8 mouse cellular contexts compared by ENCODE assay signal in genomic region chr2:174344003-174344655, GRCm38 (mm10). TPM values are rescaled to one million over a fixed set of nuclear protein-coding genes. Genes with fewer than 3 reads are reported as not detected.
DNase-seq lines count a peak whose midpoint lies in the region; ATAC-seq lines count a peak whose summit lies in the region.

No protein-coding gene starts in this region.

- H3K4me1 ChIP-seq in forebrain, embryonic 11.5 days (replicated peaks; ENCODE audit: control insufficient read depth, insufficient read depth, low read length), result peaks cover 9% of the 10 kb centered on the region; the same call in 1 of the 2 replicates
- peaks cover 29% of the 10 kb centered on the region for H3K4me1 ChIP-seq in forebrain, embryonic 10.5 days
- peaks cover 24% of the 10 kb centered on the region for H3K4me1 ChIP-seq in intestine, embryonic 15.5 days (replicated peaks)
- peaks cover 68% of the 10 kb centered on the region for H3K4me1 ChIP-seq in megakaryocyte, embryonic 14.5 days

- H3K27me3 ChIP-seq in forebrain, embryonic 11.5 days (ENCODE audit: control insufficient read depth, insufficient read depth, low read length), result no peaks in the 10 kb centered on the region
- no peaks in the 10 kb centered on the region for H3K27me3 ChIP-seq in forebrain, embryonic 10.5 days (ENCODE audit: poor library complexity, severe bottlenecking)
- H3K27me3 ChIP-seq in intestine, embryonic 15.5 days (replicated peaks), result no peaks in the 10 kb centered on the region
- H3K27me3 ChIP-seq in megakaryocyte, embryonic 14.5 days (replicated peaks), result no peaks in the 10 kb centered on the region

- no peaks in the 10 kb centered on the region; the same call in 1 of the 2 replicates for H3K9me3 ChIP-seq in forebrain, embryonic 11.5 days (ENCODE audit: control insufficient read depth, low read length)
- H3K9me3 ChIP-seq in forebrain, embryonic 10.5 days, result peaks cover 16% of the 10 kb centered on the region; the same call in 1 of the 2 replicates
- H3K9me3 ChIP-seq in intestine, embryonic 15.5 days, result no peaks in the 10 kb centered on the region
- no peaks in the 10 kb centered on the region for H3K9me3 ChIP-seq in megakaryocyte, embryonic 14.5 days

- no peak for DNase-seq in forebrain, embryonic 11.5 days (ENCODE audit: low spot score)
- no peak for DNase-seq in forebrain, embryonic 10.5 days (ENCODE audit: extremely low spot score, low spot score)
- DNase-seq in embryo, embryonic 10.5 days (ENCODE audit: low spot score), result peak; percentile 81
- peak; percentile 49 to 83 for DNase-seq in gastrocnemius, postnatal 4 days (ENCODE audit: low spot score in 2 of 2)
- peak; percentile 84 to 96 for DNase-seq in left cerebral cortex, postnatal 14 days (ENCODE audit: low spot score in 2 of 2)
- peak; percentile 83 for DNase-seq in right cerebral cortex, postnatal 14 days

- H3K36me3 ChIP-seq in forebrain, embryonic 11.5 days (ENCODE audit: control insufficient read depth, insufficient read depth, low read length), result peaks cover 26% of the 10 kb centered on the region
- peaks cover 84% of the 10 kb centered on the region for H3K36me3 ChIP-seq in forebrain, embryonic 10.5 days (replicated peaks)
- peaks cover 26% of the 10 kb centered on the region for H3K36me3 ChIP-seq in intestine, embryonic 15.5 days
- peaks cover 80% of the 10 kb centered on the region for H3K36me3 ChIP-seq in megakaryocyte, embryonic 14.5 days (replicated peaks; ENCODE audit: low read length)

- intact Hi-C loops in left cerebral cortex, postnatal 14 days (cut with DNase I), result loop anchor here (5.0 kb wide), 1 partner anchor 73 kb away; the partner anchor contains the start of gene Nelfcd

- no peak overlapping the region for H3K4me3 ChIP-seq in forebrain, embryonic 11.5 days (ENCODE audit: low read depth, low read length)
- no peak overlapping the region for H3K4me3 ChIP-seq in forebrain, embryonic 10.5 days
- H3K4me3 ChIP-seq in intestine, embryonic 15.5 days (replicated peaks), result no peak overlapping the region
- H3K4me3 ChIP-seq in megakaryocyte, embryonic 14.5 days (replicated peaks), result peak overlapping the region; percentile 82

- peak; percentile 40 for ATAC-seq in forebrain, embryonic 11.5 days (replicated peaks; ENCODE audit: low FRiP score)
- peak; percentile 75 for ATAC-seq in intestine, embryonic 15.5 days

- H3K9ac ChIP-seq in forebrain, embryonic 11.5 days (ENCODE audit: low read length), result no peak overlapping the region
- no peak overlapping the region for H3K9ac ChIP-seq in intestine, embryonic 15.5 days

- WGBS in forebrain, embryonic 11.5 days, result 52% methylated on average over 3 of the region's 3 CpGs
- 68% methylated on average over 3 of the region's 3 CpGs for WGBS in forebrain, embryonic 10.5 days
- WGBS in intestine, embryonic 15.5 days, result 17% methylated on average over 3 of the region's 3 CpGs

- H3K27ac ChIP-seq in forebrain, embryonic 11.5 days (ENCODE audit: low read depth, low read length), result peak overlapping the region; percentile 41; the same call in 1 of the 2 replicates
- no peak overlapping the region for H3K27ac ChIP-seq in forebrain, embryonic 10.5 days
- peak overlapping the region; percentile 19 for H3K27ac ChIP-seq in intestine, embryonic 15.5 days

- H3K4me2 ChIP-seq in forebrain, embryonic 11.5 days (ENCODE audit: low read depth, low read length, severe bottlenecking), result no peak overlapping the region
- 0 out of 2 replicates have a peak overlapping the region, but pooled peaks have one; percentile 33 for H3K4me2 ChIP-seq in intestine, embryonic 15.5 days (replicated peaks)

RNA-seq across cellular contexts. Expression of gene Gm20721, which starts 2.4 kb away (rescaled TPM):
- polyA plus RNA-seq in forebrain, embryonic 11.5 days (2014; fragmentation: Nextera tagmentation; extraction: Ambion mirVana), result 6.5 and 7.3 TPM in 2 replicates
- 5.9 and 8.1 TPM in 2 replicates for polyA plus RNA-seq in forebrain, embryonic 10.5 days (2016; fragmentation: Nextera tagmentation; extraction: Ambion mirVana)
- total RNA-seq in gastrocnemius, postnatal 4 days (2021), result 1 to 10 TPM; 4.8 to 6.4 TPM
- polyA plus RNA-seq in intestine, embryonic 15.5 days (2015; fragmentation: Nextera tagmentation; extraction: Ambion mirVana), result 29.6 and 40.8 TPM in 2 replicates
- 1 to 10 TPM; 2.3 to 2.7 TPM for total RNA-seq in left cerebral cortex, postnatal 14 days (2021)
- 0.57 TPM in 1 of 2 replicates, not detected in the other for polyA plus RNA-seq in megakaryocyte, embryonic 14.5 days (2012; ENCODE audit: insufficient read depth, low replicate concordance)

Comparison
In these comparisons a context has a peak if more than half of its experiments do, and no peak if none do; other contexts are left out.
1. DNase-seq: peak in embryo, embryonic 10.5 days (single experiment), gastrocnemius, postnatal 4 days (2 of 2), left cerebral cortex, postnatal 14 days (2 of 2) and right cerebral cortex, postnatal 14 days (single experiment); none in forebrain, embryonic 11.5 days (single experiment) and forebrain, embryonic 10.5 days (single experiment).